Comparison of ENCODE assay signal across 9 mouse cellular contexts in genomic region chr15:6874601-6875019, GRCm38 (mm10). TPM values are rescaled to one million over a fixed set of nuclear protein-coding genes. Genes with fewer than 3 reads are reported as not detected.
DNase-seq lines count a peak whose midpoint lies in the region; ATAC-seq lines count a peak whose summit lies in the region.
"Had no signal": no experiment of that assay in that cellular context is flagged by ENCODE, and none has a peak within 500 bp of the region (broad histone marks: within the 10 kb centered on the region; RNA-seq: fewer than 3 reads in every experiment).

TSS of gene Osmr (minus strand) at chr15:6874969.

- H3K9me3 ChIP-seq in heart, embryonic 12.5 days (replicated peaks), result no peaks in the 10 kb centered on the region
- no peaks in the 10 kb centered on the region for H3K9me3 ChIP-seq in hindbrain, embryonic 12.5 days (replicated peaks)
- H3K9me3 ChIP-seq in lung, embryonic 15.5 days, result no peaks in the 10 kb centered on the region
- H3K9me3 ChIP-seq: G1E had no signal

- no peak within 1 kb of the TSS for H3K27ac ChIP-seq in heart, embryonic 12.5 days (ENCODE audit: poor library complexity, severe bottlenecking)
- no peak within 1 kb of the TSS for H3K27ac ChIP-seq in hindbrain, embryonic 12.5 days
- H3K27ac ChIP-seq in lung, embryonic 15.5 days, result 0 out of 2 replicates have a peak within 1 kb of the TSS, but pooled peaks have one; percentile 2

- H3K27me3 ChIP-seq in heart, embryonic 12.5 days (replicated peaks), result no peaks in the 10 kb centered on the region
- peaks cover 29% of the 10 kb centered on the region for H3K27me3 ChIP-seq in hindbrain, embryonic 12.5 days
- peaks cover 22% of the 10 kb centered on the region; the same call in 1 of the 2 replicates for H3K27me3 ChIP-seq in lung, embryonic 15.5 days

- H3K4me1 ChIP-seq in heart, embryonic 12.5 days (replicated peaks), result peaks cover 5% of the 10 kb centered on the region; the same call in 1 of the 2 replicates
- peaks cover 12% of the 10 kb centered on the region for H3K4me1 ChIP-seq in hindbrain, embryonic 12.5 days
- H3K4me1 ChIP-seq in lung, embryonic 15.5 days, result peaks cover 19% of the 10 kb centered on the region

- peak within 1 kb of the TSS; percentile 94 for H3K4me2 ChIP-seq in heart, embryonic 12.5 days
- H3K4me2 ChIP-seq in hindbrain, embryonic 12.5 days (replicated peaks), result peak within 1 kb of the TSS; percentile 84
- peak within 1 kb of the TSS; percentile 89 for H3K4me2 ChIP-seq in lung, embryonic 15.5 days

- no peak; the same call in 1 of the 2 replicates for ATAC-seq in heart, embryonic 12.5 days (ENCODE audit: insufficient number of reproducible peaks, low FRiP score)
- ATAC-seq in common myeloid progenitor, adult 5-6 weeks (replicated peaks; ENCODE audit: low read depth, poor library complexity, severe bottlenecking), result peak; percentile 37; the same call in 1 of the 2 replicates
- no peak for ATAC-seq in hindbrain, embryonic 12.5 days (ENCODE audit: low FRiP score)
- ATAC-seq in lung, embryonic 15.5 days (ENCODE audit: borderline replicate concordance, extremely low read depth, low FRiP score, low TSS enrichment), result no peak
- ATAC-seq in cerebellum, adult (ENCODE audit: insufficient number of reproducible peaks, low FRiP score, low TSS enrichment), result no peak

- H3K4me3 ChIP-seq in heart, embryonic 12.5 days, result peak within 1 kb of the TSS; percentile 62
- H3K4me3 ChIP-seq in hindbrain, embryonic 12.5 days, result peak within 1 kb of the TSS; percentile 43
- H3K4me3 ChIP-seq in lung, embryonic 15.5 days, result peak within 1 kb of the TSS; percentile 50

- H3K36me3 ChIP-seq in heart, embryonic 12.5 days, result no peaks in the 10 kb centered on the region
- no peaks in the 10 kb centered on the region for H3K36me3 ChIP-seq in hindbrain, embryonic 12.5 days
- H3K36me3 ChIP-seq in lung, embryonic 15.5 days, result no peaks in the 10 kb centered on the region
- H3K36me3 ChIP-seq: G1E had no signal

- peak within 1 kb of the TSS; percentile 72 for H3K9ac ChIP-seq in heart, embryonic 12.5 days
- peak within 1 kb of the TSS; percentile 41 for H3K9ac ChIP-seq in hindbrain, embryonic 12.5 days
- H3K9ac ChIP-seq in lung, embryonic 15.5 days, result peak within 1 kb of the TSS; percentile 42

- WGBS in heart, embryonic 12.5 days, result 8% methylated on average over 16 of the region's 16 CpGs
- 9% methylated on average over 16 of the region's 16 CpGs for WGBS in hindbrain, embryonic 12.5 days
- 5% methylated on average over 16 of the region's 16 CpGs for WGBS in lung, embryonic 15.5 days

- no peak for DNase-seq in heart, adult 11 months
- peak; percentile 35 for DNase-seq in urinary bladder, postnatal 25 days (ENCODE audit: low spot score)
- DNase-seq in left cerebral cortex, adult 9 months (ENCODE audit: low spot score in 2 of 2), result no peak

RNA-seq across cellular contexts. Expression of gene Osmr, which starts in this region (rescaled TPM):
- 2.0 and 2.1 TPM in 2 replicates for polyA plus RNA-seq in heart, embryonic 12.5 days (2016; fragmentation: Nextera tagmentation; extraction: Ambion mirVana)
- total RNA-seq in common myeloid progenitor, adult 5-6 weeks (2017), result not detected in 2 replicates
- 1.0 and 1.4 TPM in 2 replicates for polyA plus RNA-seq in hindbrain, embryonic 12.5 days (2016; fragmentation: Nextera tagmentation; extraction: Ambion mirVana)
- 1.1 and 2.1 TPM in 2 replicates for polyA plus RNA-seq in lung, embryonic 15.5 days (2015; fragmentation: Nextera tagmentation; extraction: Ambion mirVana)
- polyA plus RNA-seq: G1E had no signal

Comparison
In these comparisons a context has a peak if more than half of its experiments do, and no peak if none do; other contexts are left out.
1. Peak in ATAC-seq in common myeloid progenitor, adult 5-6 weeks; RNA of the gene not detected or under 1 TPM.